Mouse (Mus musculus) embryo, embryonic 10 days (tissue): ENCODE data around the gene Adamts3.

Source experiments
- DNase-seq: peaks from one replicate; pipeline ENCODE4 v3.0.0-alpha.2; 2015; ENCODE audit warnings: low spot score

Adamts3 gene

GRCm38 (mm10) chr5:89711116-89711859 is 171.8 kb downstream of the Adamts3 start:
- DNase-seq = no peak

GRCm38 (mm10) chr5:89709459-89709858 is 173.7 kb downstream of the Adamts3 start:
- DNase-seq = no peak

DNA sequence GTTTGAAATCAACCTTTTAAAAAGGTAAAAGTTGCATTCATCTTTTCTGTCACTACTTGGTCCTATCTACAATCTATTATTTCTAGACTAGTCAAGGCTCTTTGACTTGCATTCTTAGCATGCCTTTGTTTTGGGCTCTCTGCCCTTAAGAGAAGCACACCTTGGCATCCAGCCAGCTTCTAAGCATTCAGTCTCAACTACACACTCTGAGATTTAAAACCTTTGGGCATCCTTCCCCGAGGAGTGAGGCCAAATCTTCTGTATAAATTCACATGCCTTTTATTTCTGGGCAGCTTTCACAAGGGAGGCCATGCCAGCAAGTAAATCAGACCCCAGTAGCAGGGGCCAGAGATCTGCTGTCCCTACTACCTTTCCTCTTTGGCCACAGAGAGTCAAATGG is 178.9 kb downstream of the Adamts3 start:
- DNase-seq = no peak

- DNase-seq = no peak
These were observed 181.7 kb downstream of the Adamts3 start for GRCm38 (mm10) chr5:89701241-89702007.

- no peak for DNase-seq
These were observed 195.3 kb downstream of the Adamts3 start for GRCm38 (mm10) chr5:89687826-89688225.

- DNase-seq = peak; percentile 39
These were observed 203.1 kb downstream of the Adamts3 start for GRCm38 (mm10) chr5:89679871-89680536.

- DNase-seq = no peak
These were observed 205.0 kb downstream of the Adamts3 start for GRCm38 (mm10) chr5:89678148-89678547.

DNA sequence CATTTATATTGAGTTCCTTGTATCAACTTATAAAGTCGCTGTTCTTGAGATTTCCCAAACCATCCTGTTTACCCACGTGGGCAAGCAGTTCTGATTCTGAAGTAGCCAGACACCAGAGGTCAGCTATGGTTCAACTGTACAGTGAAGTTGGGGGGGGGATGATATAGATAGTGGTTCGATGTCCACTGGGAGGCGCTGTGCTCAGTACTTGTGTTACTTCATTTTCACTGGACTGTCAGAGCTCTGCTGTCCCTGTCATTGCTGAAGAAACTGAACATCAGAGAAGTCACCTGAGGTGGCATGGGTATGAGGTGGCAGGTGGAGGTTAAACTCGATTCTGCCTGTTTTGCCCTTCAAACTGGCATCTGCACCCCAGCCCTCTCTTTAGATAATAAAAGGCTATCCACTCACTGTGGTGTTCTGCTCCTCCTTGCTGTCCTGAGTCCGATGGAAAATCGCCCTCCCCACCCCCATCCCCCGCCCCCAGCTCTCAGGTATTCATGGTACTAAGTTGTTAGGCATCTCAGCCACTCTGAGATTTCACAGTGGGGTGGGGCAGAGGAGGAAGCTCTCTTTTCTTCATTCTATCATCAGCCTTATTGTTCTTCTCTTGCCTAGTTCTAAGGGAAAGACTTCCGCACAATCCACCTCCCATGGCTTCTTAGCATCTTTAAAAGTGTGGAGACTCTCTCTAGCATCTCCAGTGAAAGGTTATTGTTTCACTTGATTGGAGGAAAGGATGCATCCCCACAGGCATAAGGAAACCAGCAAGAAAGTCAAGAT is 208.9 kb downstream of the Adamts3 start:
- DNase-seq = no peak

DNA sequence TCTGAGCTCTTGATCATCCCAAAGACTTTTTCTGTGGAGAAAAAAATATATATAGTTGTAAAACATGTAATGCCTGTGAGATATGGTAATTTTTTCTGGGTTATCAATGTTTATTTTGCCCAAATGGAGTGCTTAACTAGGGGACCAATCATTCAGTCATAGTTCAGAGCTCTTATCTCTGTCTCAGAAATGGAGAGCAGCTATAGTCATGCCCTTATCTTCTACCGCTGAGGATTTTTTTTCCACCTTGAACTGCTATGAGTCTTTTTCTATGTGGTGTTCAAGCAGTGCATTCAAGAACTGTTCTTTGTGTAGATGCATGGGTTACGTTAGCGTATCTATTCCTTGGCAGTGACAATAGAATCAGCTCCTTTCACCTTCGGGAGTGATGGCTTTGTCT is 210.2 kb downstream of the Adamts3 start:
- no peak for DNase-seq

DNA sequence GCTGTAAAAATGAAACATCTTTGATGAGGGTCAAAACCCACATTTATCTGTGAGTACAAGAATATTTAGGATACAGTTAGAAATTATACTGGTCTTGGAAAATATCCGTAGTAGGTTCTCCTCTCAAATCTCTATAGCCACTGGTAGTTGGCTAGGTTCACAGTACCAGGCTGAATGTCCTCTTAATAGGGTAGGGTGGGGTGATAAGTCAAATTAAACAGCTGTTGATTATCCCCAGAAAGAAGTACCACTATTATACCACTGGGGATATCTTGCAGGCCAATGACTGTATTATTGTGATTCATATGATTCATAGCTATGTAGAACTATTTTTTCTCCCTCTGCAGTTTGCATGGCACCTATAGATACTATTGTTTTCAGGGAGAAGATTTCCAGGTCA is 228.8 kb downstream of the Adamts3 start:
- DNase-seq = no peak

DNA sequence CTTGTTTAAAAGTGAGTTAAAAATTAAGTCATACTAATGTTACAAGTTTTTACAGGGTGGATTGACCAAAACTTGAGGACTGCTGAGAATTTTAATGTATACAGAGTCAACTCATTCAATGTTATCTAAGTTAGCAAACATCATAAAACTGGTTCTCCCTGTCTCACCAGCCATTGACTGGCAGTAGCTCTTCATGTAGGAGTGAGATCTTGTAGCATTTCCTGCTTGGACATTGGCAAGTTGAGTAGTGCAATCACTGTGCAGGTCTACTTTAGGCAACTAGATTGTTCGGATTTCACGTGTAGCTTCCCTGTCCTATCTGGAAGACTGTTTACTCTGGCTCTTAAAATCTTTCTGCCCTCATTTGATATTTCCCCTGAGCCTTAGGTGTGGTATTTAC is 229.3 kb downstream of the Adamts3 start:
- no peak for DNase-seq

DNA sequence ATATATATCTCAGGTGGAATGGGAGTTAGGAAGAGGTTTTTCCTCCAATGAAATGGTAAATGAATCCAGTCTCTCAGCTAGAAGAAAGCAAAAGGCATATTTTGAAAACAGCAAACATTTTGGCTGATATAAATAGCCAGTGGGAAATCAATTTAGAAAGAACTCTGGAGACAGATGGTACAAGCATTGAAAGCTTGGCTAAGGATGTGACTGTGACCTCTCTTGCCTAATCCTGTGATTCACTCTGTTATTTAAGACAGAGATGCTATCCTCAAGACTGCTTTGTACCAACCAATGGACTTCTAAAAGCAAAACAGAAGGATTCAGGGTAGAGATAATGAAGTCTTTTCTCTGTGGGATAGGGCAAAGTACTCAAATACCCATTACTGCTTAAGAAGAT is 236.2 kb downstream of the Adamts3 start:
- no peak for DNase-seq

GRCm38 (mm10) chr5:89635434-89635833 is 247.7 kb downstream of the Adamts3 start:
- DNase-seq = no peak

DNA sequence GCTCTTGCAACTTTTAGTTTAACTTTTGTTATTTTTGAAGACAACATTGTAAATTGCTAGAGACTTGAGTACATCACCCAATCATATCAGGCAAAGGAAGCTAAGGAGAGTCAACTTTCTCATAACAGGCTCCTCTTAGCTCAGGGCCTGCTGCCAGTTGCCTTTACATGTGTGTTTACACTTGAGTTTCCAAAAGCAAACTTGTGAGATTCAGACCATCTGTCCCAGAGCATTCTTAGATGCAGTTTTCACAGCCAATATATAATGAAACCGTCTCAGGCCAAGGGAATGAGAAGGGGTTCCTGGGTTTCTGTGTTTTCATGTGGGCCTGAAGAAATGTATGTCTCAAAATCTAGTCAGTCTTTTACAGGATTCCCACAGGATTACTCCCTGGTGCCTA is 251.5 kb downstream of the Adamts3 start:
- DNase-seq = no peak
